Mouse (Mus musculus) myocyte (in vitro differentiated cells): ENCODE results near the gene Arhgap11a. TPM values are rescaled to one million over a fixed set of nuclear protein-coding genes. Genes with fewer than 3 reads are reported as not detected.

ENCODE experiments used
- H3K27me3 ChIP-seq: one replicate; pipeline ENCODE4 v1.6.1; 2011; ENCODE audit not compliant: control insufficient read depth, insufficient read depth, insufficient read length
- H3K36me3 ChIP-seq: one replicate; pipeline ENCODE4 v1.6.1; 2011; ENCODE audit not compliant: control insufficient read depth, insufficient read depth
- H3K4me2 ChIP-seq: one replicate; pipeline ENCODE4 v1.6.1; 2011; ENCODE audit warnings: low read depth, control low read depth
- H3K4me3 ChIP-seq: one replicate; pipeline ENCODE4 v1.5.1; 2011; ENCODE audit warnings: mild to moderate bottlenecking, control low read depth, moderate library complexity
- H3K79me2 ChIP-seq: one replicate; pipeline ENCODE4 v1.6.1; 2011; ENCODE audit not compliant: control insufficient read depth, insufficient read depth
- H3ac ChIP-seq: one replicate; pipeline ENCODE4 v1.6.1; 2011; ENCODE audit not compliant: control insufficient read depth, insufficient read length
- CEBPB ChIP-seq: IDR thresholded peaks from 2 replicates; pipeline ENCODE4 v1.6.1; 2011; ENCODE audit warnings: mild to moderate bottlenecking, moderate library complexity; ENCODE audit not compliant: poor library complexity, insufficient read depth, severe bottlenecking
- E2F4 ChIP-seq: IDR thresholded peaks from one replicate; pipeline ENCODE4 v1.6.1; 2011; ENCODE audit warnings: mild to moderate bottlenecking, control low read depth, moderate library complexity; ENCODE audit not compliant: insufficient read depth
- MAX ChIP-seq: IDR thresholded peaks from one replicate; pipeline ENCODE4 v1.6.1; 2011; ENCODE audit warnings: low read depth, mild to moderate bottlenecking, control low read depth
- MYOD1 ChIP-seq, 3 experiments: IDR thresholded peaks; one replicate each; pipeline ENCODE4 v1.6.1; 2011; ENCODE audit warnings: control low read depth in 2 of 3, low read depth in 2 of 3, mild to moderate bottlenecking in 2 of 3, moderate library complexity in 1 of 3; ENCODE audit not compliant: insufficient read length in 2 of 3, control insufficient read depth in 1 of 3
- MYOG ChIP-seq, 3 experiments: IDR thresholded peaks; one replicate each; pipeline ENCODE4 v1.6.1; 2011; ENCODE audit warnings: control low read depth in 2 of 3, low read depth in 2 of 3, mild to moderate bottlenecking in 2 of 3; ENCODE audit not compliant: insufficient read length in 2 of 3, control insufficient read depth in 1 of 3, insufficient read depth in 1 of 3
- POLR2A ChIP-seq: IDR thresholded peaks from one replicate; pipeline ENCODE4 v1.6.1; 2011; ENCODE audit warnings: low read depth, mild to moderate bottlenecking, control low read depth, moderate library complexity; ENCODE audit not compliant: insufficient read length
- POLR2AphosphoS2 ChIP-seq: IDR thresholded peaks from one replicate; pipeline ENCODE4 v1.6.1; 2011; ENCODE audit warnings: low read depth, control low read depth; ENCODE audit not compliant: insufficient read length
- REST ChIP-seq: IDR thresholded peaks from one replicate; pipeline ENCODE4 v1.6.1; 2011; ENCODE audit warnings: mild to moderate bottlenecking, control low read depth, moderate library complexity; ENCODE audit not compliant: insufficient read depth, insufficient read length
- SRF ChIP-seq: IDR thresholded peaks from one replicate; pipeline ENCODE4 v1.6.1; 2011; ENCODE audit warnings: low read depth; ENCODE audit not compliant: control insufficient read depth, insufficient read length
- TCF12 ChIP-seq: IDR thresholded peaks from one replicate; pipeline ENCODE4 v1.6.1; 2011; ENCODE audit warnings: mild to moderate bottlenecking, control low read depth; ENCODE audit not compliant: poor library complexity, insufficient read depth, severe bottlenecking
- TCF3 ChIP-seq: IDR thresholded peaks from one replicate; pipeline ENCODE4 v1.6.1; 2011; ENCODE audit warnings: low read depth, control low read depth; ENCODE audit not compliant: insufficient read length
- USF1 ChIP-seq: IDR thresholded peaks from one replicate; pipeline ENCODE4 v1.6.1; 2011; ENCODE audit warnings: low read depth, mild to moderate bottlenecking, control low read depth, moderate library complexity
- polyA plus RNA-seq: library from polyadenylated mRNA; unstranded; fragments of >200 nt; fragmentation: generic; extraction: Trizol; gene quantifications from one replicate; pipeline ENCODE4 v1.2.1, GENCODE M21; 2012; ENCODE audit warnings: missing spikeins

Gene Arhgap11a
- polyA plus RNA-seq, 1 experiment: 6.8 TPM

DNA sequence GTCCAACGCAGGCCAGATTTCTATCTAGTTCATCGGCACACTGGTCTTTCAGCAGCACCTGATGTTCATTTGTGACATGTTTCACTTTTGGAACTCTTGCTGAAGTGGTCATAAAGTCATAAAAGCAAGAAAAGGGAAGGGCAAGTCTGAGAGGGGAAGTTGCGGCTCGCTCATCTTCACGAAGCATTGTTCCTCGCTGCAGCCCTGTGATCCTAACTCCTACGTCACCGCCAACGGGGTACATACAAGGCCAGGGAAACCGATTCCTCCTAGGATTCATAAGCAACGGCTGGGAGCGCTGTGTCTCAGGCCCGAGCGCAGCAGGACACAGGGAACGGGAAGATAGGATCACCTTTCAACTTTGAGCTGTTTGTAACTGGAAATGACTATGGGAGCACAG, 28.3 kb downstream of the Arhgap11a start:
- H3K27me3 ChIP-seq: no peaks in the 10 kb centered on the region
- H3K36me3 ChIP-seq: no peaks in the 10 kb centered on the region
- TF ChIP-seq TCF3 (no peak), REST (no peak), MYOD1 (IDR thresholded peaks at IDR 0.05; ENCODE audit: control insufficient read depth in 1 of 3, insufficient read length in 2 of 3, low read depth in 2 of 3) (no peak), CEBPB (no peak), TCF12 (no peak), E2F4 (no peak), MYOG (IDR thresholded peaks at IDR 0.05; ENCODE audit: control insufficient read depth in 1 of 3, insufficient read depth in 1 of 3, insufficient read length in 2 of 3, low read depth in 2 of 3) (no peak), SRF (no peak), POLR2AphosphoS2 (no peak), USF1 (no peak)
- H3K4me3 ChIP-seq: no peak overlapping the region
- no peaks in the 10 kb centered on the region for H3K79me2 ChIP-seq
- H3ac ChIP-seq: no peak overlapping the region
- H3K4me2 ChIP-seq: no peak overlapping the region

DNA sequence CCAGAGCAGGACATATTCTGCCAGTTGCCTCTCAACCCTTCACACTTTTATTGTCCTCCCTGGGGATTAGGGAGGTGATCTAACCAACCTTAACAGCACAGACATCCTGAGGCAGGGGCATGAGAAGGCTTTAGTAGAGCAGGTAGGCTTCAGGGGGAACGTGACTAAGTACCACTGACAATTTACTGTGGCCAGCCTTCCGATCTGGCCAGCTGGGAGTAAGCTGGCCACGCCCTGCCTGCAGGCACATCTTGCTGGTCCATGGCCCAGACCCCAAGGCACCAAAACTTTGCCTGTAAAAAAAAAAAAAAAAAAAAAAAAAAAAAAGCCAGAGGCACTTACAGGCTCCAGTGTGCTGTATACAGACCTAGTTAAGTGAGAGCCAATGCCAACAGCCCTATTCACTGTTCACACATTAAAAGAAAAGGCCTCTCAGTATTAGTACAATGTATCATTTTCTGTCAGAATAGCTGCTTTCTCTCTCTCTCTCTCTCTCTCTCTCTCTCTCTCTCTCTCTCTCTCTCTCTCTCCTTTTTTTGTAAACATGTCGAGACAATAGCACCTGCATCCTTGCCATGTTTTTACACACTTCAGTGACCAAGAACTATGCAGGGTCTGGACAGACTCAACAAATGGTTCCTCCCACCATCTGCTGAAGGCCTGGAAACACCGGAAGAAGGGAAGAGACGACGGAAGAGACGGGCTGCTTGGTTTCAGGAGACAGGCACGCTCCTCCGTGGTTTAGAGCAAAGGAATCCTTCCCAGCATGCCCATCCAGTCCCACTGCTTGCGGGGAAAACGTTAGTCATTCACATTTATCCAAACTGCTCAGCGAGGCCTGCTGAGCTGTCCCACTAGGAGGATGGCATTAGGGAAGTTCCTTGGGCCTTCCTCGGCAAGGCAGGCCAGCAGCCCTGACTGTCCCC, 30.5 kb downstream of the Arhgap11a start:
- Histone ChIP-seq H3K4me2 (no peak overlapping the region), H3K79me2 (no peaks in the 10 kb centered on the region), H3K27me3 (no peaks in the 10 kb centered on the region), H3K4me3 (no peak overlapping the region), H3ac (no peak overlapping the region), H3K36me3 (no peaks in the 10 kb centered on the region)
- TF ChIP-seq USF1 (no peak), MAX (no peak), MYOG (IDR thresholded peaks at IDR 0.05; ENCODE audit: control insufficient read depth in 1 of 3, insufficient read depth in 1 of 3, insufficient read length in 2 of 3, low read depth in 2 of 3) (no peak), SRF (no peak), TCF3 (no peak), CEBPB (no peak), POLR2AphosphoS2 (no peak), E2F4 (no peak), TCF12 (no peak), POLR2A (no peak), MYOD1 (IDR thresholded peaks at IDR 0.05; ENCODE audit: control insufficient read depth in 1 of 3, insufficient read length in 2 of 3, low read depth in 2 of 3) (no peak), REST (no peak)

DNA sequence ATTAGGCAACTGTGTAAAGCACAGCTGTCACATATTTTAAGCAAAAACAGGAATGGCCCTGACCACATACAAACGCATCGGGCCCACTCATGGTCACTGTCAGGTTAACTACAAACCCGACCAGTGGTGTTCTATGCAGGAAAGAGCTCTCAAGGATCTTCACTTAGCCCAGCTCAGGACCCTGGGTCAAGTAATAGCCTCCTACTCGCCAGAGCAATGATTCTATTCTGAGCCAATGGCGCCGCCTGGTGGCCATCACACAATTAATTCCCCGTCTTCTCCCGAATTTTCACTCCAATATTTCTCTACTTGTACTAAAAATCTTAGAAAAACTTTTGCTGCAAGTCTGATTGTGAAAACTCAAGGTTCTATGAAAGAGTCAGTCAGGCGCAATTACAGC, 40.8 kb downstream of the Arhgap11a start:
- no peaks in the 10 kb centered on the region for H3K36me3 ChIP-seq

DNA sequence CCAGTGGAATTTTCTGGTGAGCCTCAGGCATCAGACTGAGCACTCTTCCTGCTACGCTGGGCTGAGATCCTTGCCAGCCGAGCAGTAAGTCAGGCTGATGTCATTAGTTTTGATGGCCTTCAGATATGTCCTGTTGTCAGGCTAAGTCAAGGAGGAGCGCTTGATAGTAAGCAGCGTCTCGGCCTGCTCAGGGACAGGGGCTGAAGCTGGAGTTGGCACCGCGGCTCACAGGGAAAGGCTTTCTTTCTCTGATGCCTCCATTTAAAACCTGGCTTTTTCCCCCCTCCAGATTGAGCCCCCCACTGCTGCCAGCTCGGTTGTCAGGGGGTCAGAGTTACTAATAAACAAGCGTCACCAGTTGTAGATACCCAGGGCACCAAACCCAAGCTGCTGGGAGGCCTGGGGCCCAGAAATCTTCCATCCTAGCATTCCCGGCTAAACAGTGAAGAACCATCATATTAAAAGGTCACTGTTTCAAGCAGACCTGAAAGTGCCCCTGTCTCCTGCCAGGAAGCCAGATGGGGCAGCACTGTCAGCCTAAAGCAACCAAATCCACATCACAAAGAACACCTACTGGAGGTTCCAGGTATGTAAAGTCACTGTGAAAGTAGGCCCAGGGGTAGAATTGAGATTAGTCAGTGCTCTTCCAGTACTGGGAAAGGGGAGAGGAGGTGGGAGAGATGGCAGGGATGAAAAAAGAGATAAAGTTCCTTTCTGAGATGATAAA, 41.4 kb downstream of the Arhgap11a start:
- H3K36me3 ChIP-seq: no peaks in the 10 kb centered on the region
- H3ac ChIP-seq: no peak overlapping the region
- TF ChIP-seq MYOG (IDR thresholded peaks at IDR 0.05; ENCODE audit: control insufficient read depth in 1 of 3, insufficient read depth in 1 of 3, insufficient read length in 2 of 3, low read depth in 2 of 3) (no peak), MAX (no peak), REST (no peak), MYOD1 (IDR thresholded peaks at IDR 0.05; ENCODE audit: control insufficient read depth in 1 of 3, insufficient read length in 2 of 3, low read depth in 2 of 3) (no peak), TCF12 (no peak), TCF3 (no peak)
- no peak overlapping the region for H3K4me3 ChIP-seq
- no peaks in the 10 kb centered on the region for H3K27me3 ChIP-seq
- no peak overlapping the region for H3K4me2 ChIP-seq
- H3K79me2 ChIP-seq: no peaks in the 10 kb centered on the region

More for the DNA sequence above, 40.8 kb downstream of the Arhgap11a start:
- Histone ChIP-seq H3K79me2 (no peaks in the 10 kb centered on the region), H3K27me3 (no peaks in the 10 kb centered on the region), H3ac (no peak overlapping the region), H3K4me3 (no peak overlapping the region), H3K4me2 (no peak overlapping the region)
- TF ChIP-seq USF1: no peak
- TF ChIP-seq MAX: no peak
- no peak for TF ChIP-seq MYOD1 (IDR thresholded peaks at IDR 0.05; ENCODE audit: control insufficient read depth in 1 of 3, insufficient read length in 2 of 3, low read depth in 2 of 3)
- no peak for TF ChIP-seq E2F4
- no peak for TF ChIP-seq TCF12

DNA sequence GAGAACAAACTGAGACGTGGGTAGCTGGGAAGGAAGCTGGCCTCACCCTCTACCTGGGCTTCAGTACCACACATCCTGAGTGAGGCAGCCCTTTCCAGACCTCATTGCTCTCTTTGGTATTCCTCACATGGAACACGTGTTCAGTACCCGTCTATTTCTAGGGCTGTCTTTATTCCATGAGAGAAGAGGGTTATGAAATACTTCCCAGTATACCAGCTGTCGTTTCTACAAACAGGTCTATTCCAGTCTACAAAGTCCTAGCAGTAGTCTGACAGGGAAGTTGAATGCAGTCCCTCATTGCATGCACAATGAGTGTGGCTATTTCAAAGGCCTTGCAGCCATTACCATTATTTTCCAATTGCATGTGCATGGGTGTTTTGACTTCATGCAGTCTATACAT, 42.7 kb downstream of the Arhgap11a start:
- no peak overlapping the region for H3K4me2 ChIP-seq
- H3K79me2 ChIP-seq: no peaks in the 10 kb centered on the region

More for the DNA sequence above, 42.7 kb downstream of the Arhgap11a start:
- H3ac ChIP-seq: no peak overlapping the region
- H3K27me3 ChIP-seq: no peaks in the 10 kb centered on the region
- H3K36me3 ChIP-seq: no peaks in the 10 kb centered on the region
- no peak overlapping the region for H3K4me3 ChIP-seq
- no peak for TF ChIP-seq E2F4
- TF ChIP-seq SRF: no peak
- no peak for TF ChIP-seq USF1
- no peak for TF ChIP-seq MYOD1 (IDR thresholded peaks at IDR 0.05; ENCODE audit: control insufficient read depth in 1 of 3, insufficient read length in 2 of 3, low read depth in 2 of 3)
- no peak for TF ChIP-seq TCF3
- no peak for TF ChIP-seq POLR2AphosphoS2
- TF ChIP-seq MAX: no peak
- no peak for TF ChIP-seq POLR2A
- no peak for TF ChIP-seq CEBPB
- no peak for TF ChIP-seq REST
- TF ChIP-seq TCF12: no peak
- no peak for TF ChIP-seq MYOG (IDR thresholded peaks at IDR 0.05; ENCODE audit: control insufficient read depth in 1 of 3, insufficient read depth in 1 of 3, insufficient read length in 2 of 3, low read depth in 2 of 3)
